In the genomic region with DNA sequence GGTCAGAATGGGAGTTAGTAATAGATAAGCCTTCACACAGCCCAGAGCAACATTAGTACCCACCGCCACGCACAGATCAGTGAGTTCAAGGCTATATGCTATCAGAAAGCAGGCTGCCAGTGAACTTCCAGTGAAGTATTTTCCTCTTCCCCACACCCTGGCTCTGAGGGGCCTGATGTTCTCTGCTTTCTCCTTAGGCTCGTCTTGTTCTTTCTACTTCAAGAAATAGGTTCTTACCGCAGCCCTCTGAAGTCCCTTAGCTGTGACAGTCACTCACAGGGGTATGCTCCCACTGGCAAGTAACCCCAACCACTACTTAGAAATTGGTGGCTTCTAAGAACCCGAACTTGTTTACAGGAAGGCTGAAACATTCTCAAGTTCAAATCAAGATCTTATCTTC, we compare ENCODE assay signal across 8 mouse cellular contexts. TPM values are rescaled to one million over a fixed set of nuclear protein-coding genes. Genes with fewer than 3 reads are reported as not detected.
DNase-seq lines count a peak whose midpoint lies in the region; ATAC-seq and TF ChIP-seq lines count a peak whose summit lies in the region.

No protein-coding gene starts in this region.

- peak overlapping the region; percentile 81 for H3K27ac ChIP-seq in lung, embryonic 15.5 days
- H3K27ac ChIP-seq in hindbrain, embryonic 14.5 days: no peak overlapping the region

- no peak for TF ChIP-seq POLR2A in myocyte (IDR thresholded peaks at IDR 0.05; ENCODE audit: insufficient read length, low read depth)

- peaks cover 61% of the 10 kb centered on the region for H3K4me1 ChIP-seq in lung, embryonic 15.5 days
- peaks cover 29% of the 10 kb centered on the region for H3K4me1 ChIP-seq in hindbrain, embryonic 14.5 days (replicated peaks; ENCODE audit: control insufficient read depth, insufficient read depth, low read length)

- no peak overlapping the region for H3ac ChIP-seq in myocyte (ENCODE audit: control insufficient read depth, insufficient read length)

- no peaks in the 10 kb centered on the region for H3K9me3 ChIP-seq in lung, embryonic 15.5 days
- H3K9me3 ChIP-seq in hindbrain, embryonic 14.5 days (ENCODE audit: control insufficient read depth, low read length): no peaks in the 10 kb centered on the region

- H3K9ac ChIP-seq in lung, embryonic 15.5 days: no peak overlapping the region
- no peak overlapping the region for H3K9ac ChIP-seq in hindbrain, embryonic 14.5 days

- no peak overlapping the region for H3K4me3 ChIP-seq in lung, embryonic 15.5 days
- H3K4me3 ChIP-seq in hindbrain, embryonic 14.5 days (replicated peaks; ENCODE audit: low read length): no peak overlapping the region
- peak overlapping the region; percentile 72 for H3K4me3 ChIP-seq in myocyte

- no peaks in the 10 kb centered on the region for H3K36me3 ChIP-seq in lung, embryonic 15.5 days
- peaks cover 11% of the 10 kb centered on the region for H3K36me3 ChIP-seq in hindbrain, embryonic 14.5 days (replicated peaks; ENCODE audit: control insufficient read depth, insufficient read depth)
- H3K36me3 ChIP-seq in myocyte (ENCODE audit: control insufficient read depth, insufficient read depth): no peaks in the 10 kb centered on the region

- 52% methylated on average over 5 of the region's 5 CpGs for WGBS in lung, embryonic 15.5 days
- WGBS in hindbrain, embryonic 14.5 days: 84% methylated on average over 5 of the region's 5 CpGs

- peak overlapping the region; percentile 86; the same call in 1 of the 2 replicates for H3K4me2 ChIP-seq in lung, embryonic 15.5 days
- peak overlapping the region; percentile 63; the same call in 1 of the 2 replicates for H3K4me2 ChIP-seq in hindbrain, embryonic 14.5 days (replicated peaks)
- H3K4me2 ChIP-seq in myocyte (ENCODE audit: low read depth): peak overlapping the region; percentile 97

- no peak for ATAC-seq in cerebellum, adult (ENCODE audit: insufficient number of reproducible peaks, low FRiP score, low TSS enrichment)
- ATAC-seq in lung, embryonic 15.5 days (ENCODE audit: borderline replicate concordance, extremely low read depth, low FRiP score, low TSS enrichment): no peak
- ATAC-seq in hindbrain, embryonic 14.5 days (ENCODE audit: low FRiP score): no peak

- H3K27me3 ChIP-seq in lung, embryonic 15.5 days: peaks cover 60% of the 10 kb centered on the region
- no peaks in the 10 kb centered on the region for H3K27me3 ChIP-seq in hindbrain, embryonic 14.5 days (ENCODE audit: control insufficient read depth, insufficient read depth, low read length)
- no peaks in the 10 kb centered on the region for H3K27me3 ChIP-seq in myocyte (ENCODE audit: control insufficient read depth, insufficient read depth, insufficient read length)

- H3K79me2 ChIP-seq in myocyte (ENCODE audit: control insufficient read depth, insufficient read depth): no peaks in the 10 kb centered on the region

- DNase-seq in cerebellum, adult 9-11 months: peak; percentile 10
- DNase-seq in lung, postnatal 10 days: no peak
- no peak for DNase-seq in hindbrain, embryonic 14.5 days (ENCODE audit: low spot score)
- no peak for DNase-seq in layer of hippocampus, postnatal 10 days (ENCODE audit: low spot score in 2 of 2)
- no peak for DNase-seq in Muller cell, postnatal 12 days (ENCODE audit: inconsistent ontology term)

TF ChIP-seq in myocyte, 11 proteins besides CTCF, POLR2A, EP300 and RAD21:
- TF ChIP-seq USF1 (IDR thresholded peaks at IDR 0.05; ENCODE audit: low read depth) (no peak), TCF12 (IDR thresholded peaks at IDR 0.05; ENCODE audit: insufficient read depth, poor library complexity, severe bottlenecking) (no peak), MYOD1 (IDR thresholded peaks at IDR 0.05; ENCODE audit: control insufficient read depth in 1 of 3, insufficient read length in 2 of 3, low read depth in 2 of 3) (no peak)

RNA-seq across cellular contexts. Expression of gene Sh3bp5, which starts 2.8 kb away (rescaled TPM):
- polyA plus RNA-seq in lung, embryonic 15.5 days (2015; fragmentation: Nextera tagmentation; extraction: Ambion mirVana): 25.4 and 26.4 TPM in 2 replicates
- 86.9 and 93.7 TPM in 2 replicates for polyA plus RNA-seq in hindbrain, embryonic 14.5 days (2014; fragmentation: Nextera tagmentation; extraction: Ambion mirVana)
- polyA plus RNA-seq in myocyte (2012; fragmentation: generic; extraction: Trizol): 29.5 TPM
- total RNA-seq in layer of hippocampus, postnatal 10 days (2021): 100 to 1,000 TPM; 120 to 125 TPM
